Mouse (Mus musculus): Measurements from ENCODE around the gene Thada.
A peak's percentile ranks its signal among the peaks of the same experiment; 100 is the strongest.
"Not testable (repeated sequence)": the region's sequence is repeated elsewhere in the genome, so short reads cannot be mapped to it uniquely, and the experiment has no call there.

The Thada gene

DNA sequence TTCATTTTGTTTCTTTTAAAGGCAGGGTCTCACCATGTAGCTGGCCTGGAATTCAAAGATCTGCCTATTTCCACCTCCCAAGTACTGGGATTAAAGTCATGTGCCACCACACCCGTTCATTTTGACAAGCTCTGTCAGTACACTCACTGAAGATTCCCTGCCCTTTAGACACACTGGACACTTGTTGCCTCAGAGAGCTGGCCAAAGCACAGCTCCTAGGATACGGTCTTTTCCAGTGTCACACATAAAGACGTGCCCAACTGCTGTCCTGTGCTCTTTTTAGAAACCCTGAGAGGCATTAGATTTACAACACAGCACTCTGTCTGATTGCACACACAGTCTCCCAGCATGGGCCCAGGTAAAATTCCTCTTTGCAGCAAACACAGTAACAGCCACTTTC lies 248.3 kb downstream of the Thada start:
- no peak for DNase-seq (ENCODE audit: low spot score)

DNA sequence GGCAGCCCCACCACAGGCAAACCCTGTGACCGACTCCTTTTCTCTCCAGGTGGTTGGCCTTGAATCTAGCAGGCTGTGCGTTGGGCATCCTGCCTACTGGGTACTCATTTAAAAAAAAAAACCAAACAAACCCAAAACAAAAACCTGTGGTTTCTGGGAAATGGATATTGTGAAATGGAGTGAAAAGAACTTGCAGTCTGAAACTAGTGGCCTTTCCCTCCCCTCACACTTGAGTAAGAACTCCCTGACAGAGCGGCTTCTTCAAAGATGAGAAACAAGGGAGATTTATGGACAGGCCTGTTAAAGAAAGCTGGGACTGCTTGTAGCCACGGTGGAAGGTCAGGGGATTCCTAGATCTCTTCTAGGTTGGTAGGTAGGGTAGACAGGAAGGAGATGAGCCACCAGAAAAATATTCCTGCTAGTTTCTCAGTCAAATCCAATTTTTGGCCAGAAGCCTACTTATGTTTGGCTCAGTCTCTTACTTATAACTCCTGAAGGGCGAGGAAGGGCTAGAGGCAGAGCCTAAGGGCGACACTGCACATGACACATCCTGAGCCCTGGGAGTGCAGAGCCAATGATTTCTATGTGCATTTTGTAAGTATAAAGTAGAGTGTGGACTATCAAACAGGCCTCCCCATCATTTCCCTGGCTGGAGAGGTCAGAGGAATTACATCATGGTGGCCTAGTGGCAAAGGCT lies 250.6 kb downstream of the Thada start:
- DNase-seq (ENCODE audit: low spot score): no peak

GRCm38 (mm10) chr17:84213464-84213863 lies 252.5 kb downstream of the Thada start:
- no peak for DNase-seq (ENCODE audit: low spot score)

DNA sequence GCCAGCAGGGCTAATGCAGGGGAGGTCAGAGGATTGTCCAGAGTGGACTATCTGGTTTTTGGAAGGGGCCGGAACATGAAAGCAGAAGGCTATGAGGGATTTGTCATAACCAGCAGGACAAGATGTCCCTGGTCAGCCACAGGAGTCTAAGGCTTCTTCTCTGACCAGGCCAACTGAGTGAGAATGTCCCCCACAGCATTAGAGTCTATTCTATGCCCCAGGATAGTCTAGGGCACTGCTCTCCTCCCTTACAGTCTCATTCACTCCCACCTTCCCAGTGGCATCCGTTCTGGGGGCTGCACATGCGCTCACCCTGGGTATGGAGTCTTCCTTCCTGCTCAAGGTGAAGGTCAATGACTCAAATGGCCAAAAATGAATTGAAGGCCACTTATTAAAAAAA lies 258.4 kb downstream of the Thada start:
- DNase-seq (ENCODE audit: low spot score): no peak

DNA sequence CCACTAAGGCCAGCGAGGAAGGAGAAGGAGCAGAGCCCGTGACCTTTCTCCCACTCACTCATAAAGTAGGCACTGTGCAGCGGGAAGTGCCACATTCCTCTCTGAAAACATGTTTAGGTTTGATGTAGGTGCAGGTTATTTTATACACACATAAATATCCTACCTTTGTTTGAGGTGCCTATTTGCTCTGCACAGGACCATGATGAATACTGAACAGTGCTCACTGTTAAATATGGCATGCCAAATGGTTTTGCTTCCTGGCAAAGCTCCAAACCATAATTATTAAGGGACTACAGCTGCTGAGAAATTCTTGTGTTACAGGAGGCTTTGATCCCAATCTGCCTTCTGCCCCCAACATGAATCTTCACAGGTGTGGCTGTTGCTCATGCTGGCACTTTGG lies 259.8 kb downstream of the Thada start:
- DNase-seq (ENCODE audit: low spot score): no peak

GRCm38 (mm10) chr17:84204962-84205361 lies 261.0 kb downstream of the Thada start:
- no peak for DNase-seq (ENCODE audit: low spot score)

- DNase-seq (ENCODE audit: low spot score): no peak
These were observed 262.7 kb downstream of the Thada start for GRCm38 (mm10) chr17:84203340-84203739.

GRCm38 (mm10) chr17:84201183-84201582 lies 264.8 kb downstream of the Thada start:
- no peak for DNase-seq (ENCODE audit: low spot score)

GRCm38 (mm10) chr17:84197912-84198344 lies 268.1 kb downstream of the Thada start:
- no peak for DNase-seq (ENCODE audit: low spot score)

GRCm38 (mm10) chr17:84196329-84196728 lies 269.7 kb downstream of the Thada start:
- no peak for DNase-seq (ENCODE audit: low spot score)

DNA sequence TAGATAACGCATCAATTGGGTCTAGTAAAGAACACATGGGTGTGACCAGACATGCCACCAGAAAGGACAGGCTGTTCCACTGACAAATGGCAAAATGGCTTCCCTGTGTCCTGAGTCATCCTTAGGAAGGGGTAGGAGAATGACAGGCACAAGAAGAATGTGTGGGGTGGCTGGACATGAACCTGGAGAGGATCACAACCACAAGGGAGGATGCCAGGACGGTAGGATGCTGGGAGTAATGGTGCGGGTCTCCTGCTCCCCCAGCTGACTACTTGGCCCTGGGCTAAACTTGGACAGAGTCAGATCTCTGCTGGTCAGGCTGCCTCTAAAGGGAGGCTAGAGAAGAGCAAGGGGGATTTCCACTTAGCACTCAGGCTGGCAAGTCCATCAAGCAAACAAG lies 270.2 kb downstream of the Thada start:
- no peak for DNase-seq (ENCODE audit: low spot score)

DNA sequence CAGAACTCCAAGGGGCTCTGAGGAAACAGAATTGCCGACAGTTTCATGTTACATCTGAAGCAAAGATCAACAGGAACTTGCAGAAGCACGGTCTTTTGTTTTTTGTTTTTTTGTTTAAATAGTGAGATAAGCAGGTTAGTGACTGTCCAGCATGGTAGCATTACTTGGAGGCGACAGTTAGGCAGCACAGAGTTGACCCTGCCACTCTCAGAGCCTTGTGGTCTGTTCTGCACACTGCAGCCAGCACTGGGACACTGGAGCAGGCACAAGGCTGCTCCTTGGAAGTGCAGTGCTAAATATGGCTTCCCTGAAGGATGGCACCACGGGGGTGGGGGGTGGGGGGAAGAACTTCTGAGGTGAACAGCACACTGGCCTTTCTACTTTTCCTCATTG lies 271.0 kb downstream of the Thada start:
- no peak for DNase-seq (ENCODE audit: low spot score)

GRCm38 (mm10) chr17:84194282-84195002 lies 271.6 kb downstream of the Thada start:
- DNase-seq (ENCODE audit: low spot score): no peak

- no peak for DNase-seq (ENCODE audit: low spot score)
These were observed 272.6 kb downstream of the Thada start for GRCm38 (mm10) chr17:84193411-84193810.

DNA sequence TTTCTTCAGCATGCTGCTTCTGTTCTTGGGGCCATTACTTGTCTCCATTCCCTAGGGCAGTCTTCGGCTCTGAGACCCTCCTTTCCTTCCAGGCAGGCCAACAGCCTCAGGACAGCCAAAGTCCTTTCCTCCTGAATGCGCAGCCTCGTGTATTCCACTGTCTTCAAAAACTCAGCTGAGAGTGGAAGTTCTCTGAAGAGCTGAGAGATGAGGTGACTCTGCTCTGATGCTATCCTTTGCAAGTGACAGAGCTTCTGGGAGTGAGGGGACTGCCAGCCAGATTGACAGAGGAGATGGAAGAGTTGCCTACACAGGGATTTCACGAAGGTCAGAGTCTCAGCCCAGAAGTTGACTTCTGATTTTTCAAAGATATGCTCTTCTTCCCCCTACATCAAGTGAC lies 274.1 kb downstream of the Thada start:
- no peak for DNase-seq (ENCODE audit: low spot score)

DNA sequence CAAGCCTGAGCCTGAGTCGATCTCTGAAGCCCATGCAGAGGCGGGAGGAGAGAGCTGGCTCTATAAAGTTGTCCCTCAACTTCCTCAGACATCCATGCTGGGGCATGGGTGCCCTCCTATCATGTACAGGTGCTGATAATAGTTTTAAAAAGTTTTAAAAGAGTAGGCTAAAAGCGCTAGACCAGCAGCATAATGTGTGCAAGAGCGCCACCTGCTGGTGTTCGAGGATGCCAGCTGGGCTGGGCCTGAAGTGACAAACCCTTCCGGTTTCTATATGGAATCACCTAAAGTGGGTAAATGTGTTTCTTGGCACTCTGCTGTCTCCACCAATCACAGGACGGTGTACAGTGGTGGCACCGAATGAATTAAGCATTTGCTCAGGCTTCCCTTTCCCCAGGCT lies 275.1 kb downstream of the Thada start:
- peak; percentile 80 for DNase-seq (ENCODE audit: low spot score)

DNA sequence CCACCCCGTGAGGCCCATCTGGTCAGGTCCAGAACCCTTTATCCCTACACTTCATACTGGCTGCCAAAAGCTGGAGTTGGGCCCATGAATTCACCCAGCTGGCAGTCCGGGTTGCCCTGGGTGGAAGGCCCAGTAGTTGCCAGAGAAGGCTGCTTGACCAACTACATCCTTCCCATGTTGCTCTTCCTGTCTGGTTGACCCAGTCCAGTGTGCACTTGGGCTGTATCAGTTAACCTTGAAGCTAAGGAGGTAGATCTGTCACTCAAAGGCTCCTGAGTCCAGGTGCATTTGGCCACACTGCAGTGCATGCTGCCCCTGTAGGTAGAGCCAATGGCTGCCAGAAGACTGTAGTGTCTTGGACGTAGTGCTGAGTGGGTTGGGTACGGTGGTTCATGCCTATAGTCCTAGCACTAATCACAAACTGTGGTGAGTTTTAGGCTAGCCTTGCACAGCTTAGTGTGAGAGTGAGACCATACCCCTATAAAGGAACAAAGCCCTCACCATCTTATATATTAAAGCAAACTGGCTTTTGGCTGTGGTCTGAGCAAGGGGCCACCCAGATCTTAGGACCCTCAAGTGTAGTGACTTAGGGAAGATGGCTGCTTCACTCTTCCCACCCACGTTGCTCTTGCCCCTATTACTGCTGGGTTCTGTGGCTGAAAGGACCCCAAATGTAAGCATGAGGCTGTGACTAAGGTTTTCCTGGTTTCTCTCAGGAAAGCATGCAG lies 276.7 kb downstream of the Thada start:
- DNase-seq (ENCODE audit: low spot score): no peak

DNA sequence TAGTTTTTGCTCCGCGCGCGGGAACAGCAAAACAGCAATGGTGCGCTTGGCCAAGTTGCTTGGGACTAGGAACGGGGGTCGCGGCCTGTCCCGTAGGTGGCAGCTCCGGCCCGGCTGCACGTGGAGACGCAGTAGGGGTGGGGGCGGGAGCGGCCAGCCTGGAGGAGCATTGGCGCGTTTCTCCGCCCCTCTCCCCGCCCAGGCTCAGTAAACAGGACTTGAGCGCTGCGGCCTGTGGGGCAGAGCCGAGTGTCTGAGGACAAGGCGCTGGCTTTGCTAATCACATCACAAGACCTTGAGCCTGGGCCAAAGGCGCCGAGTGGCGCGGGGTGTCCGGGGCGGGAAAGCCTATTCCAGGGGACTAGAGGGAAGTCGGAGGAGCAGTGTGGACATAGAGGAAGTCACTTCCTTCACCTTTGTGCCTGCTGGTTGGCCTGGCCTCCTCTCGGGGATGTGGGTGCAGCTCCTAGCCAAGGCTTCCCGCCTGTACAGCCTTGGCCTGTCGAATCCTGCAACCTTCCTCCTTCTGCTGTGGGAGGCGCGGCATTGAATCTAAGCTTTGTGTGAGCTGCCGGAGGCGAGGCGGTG lies 277.5 kb downstream of the Thada start:
- DNase-seq (ENCODE audit: low spot score): peak; percentile 75

DNA sequence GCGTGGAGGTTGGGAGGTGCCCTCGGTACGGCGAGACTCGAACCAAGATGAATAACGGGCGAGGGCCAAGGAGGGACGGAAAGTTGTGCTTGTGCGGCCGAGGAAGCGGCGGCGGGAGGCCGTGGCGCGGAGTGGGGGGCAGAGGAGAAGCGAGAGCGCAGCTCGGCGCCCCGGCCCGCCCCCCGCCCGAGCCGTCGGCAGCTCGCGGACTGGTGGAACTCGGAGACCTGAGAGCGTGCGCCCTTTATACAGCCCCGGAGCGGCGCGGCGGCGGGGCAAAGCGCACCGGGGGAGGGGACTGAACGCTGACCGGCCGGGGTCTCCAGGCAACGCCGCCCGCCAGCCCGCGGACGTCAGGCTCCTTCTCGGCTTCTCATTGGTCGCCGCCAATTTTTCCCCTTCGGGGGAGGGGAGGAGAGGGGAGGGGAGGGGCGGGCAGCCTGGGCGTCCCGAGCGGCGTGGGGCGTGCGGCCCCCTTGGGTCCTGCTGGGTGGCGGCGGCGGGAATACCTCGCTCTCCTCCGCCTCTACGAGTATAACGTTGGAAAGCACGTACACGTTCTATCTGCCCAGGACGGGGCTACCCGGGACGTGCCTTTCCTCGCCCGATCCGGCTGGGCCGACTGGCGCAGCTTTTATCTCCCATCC lies 278.2 kb downstream of the Thada start, which contains the start of gene Zfp36l2:
Zfp36l2 (minus strand) TSS at position 221 of the 647 bp plus-strand sequence.
- peak; percentile 84 for DNase-seq (ENCODE audit: low spot score)

GRCm38 (mm10) chr17:84187264-84187663 lies 278.7 kb downstream of the Thada start:
- not testable (repeated sequence) for DNase-seq (ENCODE audit: low spot score)

- DNase-seq (ENCODE audit: low spot score): peak; percentile 60
These were observed 279.4 kb downstream of the Thada start for GRCm38 (mm10) chr17:84186451-84187202.
